Mouse (Mus musculus) heart, postnatal 0 days (tissue): ENCODE data around the gene Hmgcs2.

Source experiments
- CTCF ChIP-seq: IDR thresholded peaks from 2 replicates; pipeline ENCODE4 v1.5.1; 2016; ENCODE audit warnings: antibody characterized with exemption, control low read depth, low read depth
- EP300 ChIP-seq: IDR thresholded peaks from 2 replicates; pipeline ENCODE4 v1.6.1; 2016; ENCODE audit warnings: antibody characterized with exemption, low read depth

GRCm38 (mm10) chr3:98343235-98343634 is 63.0 kb downstream of the Hmgcs2 start:
- TF ChIP-seq CTCF = no peak
- no peak for TF ChIP-seq EP300
